Mouse (Mus musculus) liver, embryonic 14.5 days (tissue): ENCODE measurements around the gene Mindy4.

Experiments used
- CTCF ChIP-seq: IDR thresholded peaks from 2 replicates; pipeline ENCODE4 v1.5.1; 2016; ENCODE audit warnings: antibody characterized with exemption, low read depth, control low read depth
- EP300 ChIP-seq: IDR thresholded peaks from 2 replicates; pipeline ENCODE4 v1.6.1; 2016; ENCODE audit warnings: antibody characterized with exemption, low read depth

GRCm38 (mm10) chr6:55199047-55199446 lies 4.1 kb upstream of the Mindy4 start:
- no peak for TF ChIP-seq EP300
- TF ChIP-seq CTCF = no peak
